Mouse (Mus musculus): ENCODE measurements around the gene Sh2d1b1. TPM values are rescaled to one million over a fixed set of nuclear protein-coding genes. Genes with fewer than 3 reads are reported as not detected.

The Sh2d1b1 gene
- polyA plus RNA-seq, 1 experiment from 2014 or later, result 0.26 TPM

GRCm38 (mm10) chr1:170292239-170292951, 15.3 kb downstream of the Sh2d1b1 start:
- Histone ChIP-seq H3K4me1 (ENCODE audit: control insufficient read depth, insufficient read depth, low read length) (no peaks in the 10 kb centered on the region), H3K27me3 (ENCODE audit: control insufficient read depth, insufficient read depth, low read length) (no peaks in the 10 kb centered on the region), H3K27ac (ENCODE audit: low read length) (no peak overlapping the region), H3K4me3 (ENCODE audit: low read length) (no peak overlapping the region), H3K9ac (ENCODE audit: low read length) (no peak overlapping the region), H3K36me3 (ENCODE audit: control insufficient read depth, insufficient read depth) (no peaks in the 10 kb centered on the region), H3K4me2 (ENCODE audit: low read depth, low read length) (no peak overlapping the region), H3K9me3 (replicated peaks; ENCODE audit: control insufficient read depth, low read length) (no peaks in the 10 kb centered on the region)
- WGBS, result 36% methylated on average over 9 of the region's 9 CpGs
- no peak; the same call in 1 of the 2 replicates for ATAC-seq (replicated peaks; ENCODE audit: extremely low read depth, insufficient read depth, low FRiP score)

GRCm38 (mm10) chr1:170293257-170293656, 16.1 kb downstream of the Sh2d1b1 start:
- H3K27me3 ChIP-seq (ENCODE audit: control insufficient read depth, insufficient read depth, low read length), result no peaks in the 10 kb centered on the region
- 70% methylated on average over 5 of the region's 5 CpGs for WGBS
- no peak overlapping the region for H3K4me2 ChIP-seq (ENCODE audit: low read depth, low read length)
- no peak overlapping the region for H3K9ac ChIP-seq (ENCODE audit: low read length)
- ATAC-seq (replicated peaks; ENCODE audit: extremely low read depth, insufficient read depth, low FRiP score), result no peak
- no peaks in the 10 kb centered on the region for H3K9me3 ChIP-seq (replicated peaks; ENCODE audit: control insufficient read depth, low read length)
- H3K27ac ChIP-seq (ENCODE audit: low read length), result no peak overlapping the region
- no peaks in the 10 kb centered on the region for H3K4me1 ChIP-seq (ENCODE audit: control insufficient read depth, insufficient read depth, low read length)
- no peaks in the 10 kb centered on the region for H3K36me3 ChIP-seq (ENCODE audit: control insufficient read depth, insufficient read depth)
- H3K4me3 ChIP-seq (ENCODE audit: low read length), result no peak overlapping the region

GRCm38 (mm10) chr1:170294786-170295570, 17.9 kb downstream of the Sh2d1b1 start:
- H3K9me3 ChIP-seq (replicated peaks; ENCODE audit: control insufficient read depth, low read length), result no peaks in the 10 kb centered on the region
- no peak for ATAC-seq (replicated peaks; ENCODE audit: extremely low read depth, insufficient read depth, low FRiP score)
- no peak overlapping the region for H3K9ac ChIP-seq (ENCODE audit: low read length)
- WGBS, result 60% methylated on average over 15 of the region's 15 CpGs
- no peak overlapping the region for H3K27ac ChIP-seq (ENCODE audit: low read length)
- no peak overlapping the region for H3K4me2 ChIP-seq (ENCODE audit: low read depth, low read length)
- no peak overlapping the region for H3K4me3 ChIP-seq (ENCODE audit: low read length)
- no peaks in the 10 kb centered on the region for H3K27me3 ChIP-seq (ENCODE audit: control insufficient read depth, insufficient read depth, low read length)
- no peaks in the 10 kb centered on the region for H3K4me1 ChIP-seq (ENCODE audit: control insufficient read depth, insufficient read depth, low read length)
- no peaks in the 10 kb centered on the region for H3K36me3 ChIP-seq (ENCODE audit: control insufficient read depth, insufficient read depth)

- Histone ChIP-seq H3K36me3 (ENCODE audit: control insufficient read depth, insufficient read depth) (peaks cover 4% of the 10 kb centered on the region; the same call in 1 of the 2 replicates), H3K4me2 (ENCODE audit: low read depth, low read length) (no peak overlapping the region), H3K27ac (ENCODE audit: low read length) (no peak overlapping the region), H3K27me3 (ENCODE audit: control insufficient read depth, insufficient read depth, low read length) (no peaks in the 10 kb centered on the region), H3K4me1 (ENCODE audit: control insufficient read depth, insufficient read depth, low read length) (no peaks in the 10 kb centered on the region), H3K4me3 (ENCODE audit: low read length) (no peak overlapping the region), H3K9me3 (replicated peaks; ENCODE audit: control insufficient read depth, low read length) (no peaks in the 10 kb centered on the region), H3K9ac (ENCODE audit: low read length) (no peak overlapping the region)
- WGBS, result 81% methylated on average over 4 of the region's 4 CpGs
- ATAC-seq (replicated peaks; ENCODE audit: extremely low read depth, insufficient read depth, low FRiP score), result no peak
These were observed 22.4 kb downstream of the Sh2d1b1 start for GRCm38 (mm10) chr1:170299496-170299895.

GRCm38 (mm10) chr1:170301686-170302085, 24.6 kb downstream of the Sh2d1b1 start:
- no peaks in the 10 kb centered on the region for H3K9me3 ChIP-seq (replicated peaks; ENCODE audit: control insufficient read depth, low read length)
- H3K9ac ChIP-seq (ENCODE audit: low read length), result no peak overlapping the region
- H3K27ac ChIP-seq (ENCODE audit: low read length), result no peak overlapping the region
- peaks cover 7% of the 10 kb centered on the region for H3K36me3 ChIP-seq (ENCODE audit: control insufficient read depth, insufficient read depth)
- WGBS, result 91% methylated on average over 9 of the region's 9 CpGs
- no peaks in the 10 kb centered on the region for H3K27me3 ChIP-seq (ENCODE audit: control insufficient read depth, insufficient read depth, low read length)
- ATAC-seq (replicated peaks; ENCODE audit: extremely low read depth, insufficient read depth, low FRiP score), result no peak
- no peaks in the 10 kb centered on the region for H3K4me1 ChIP-seq (ENCODE audit: control insufficient read depth, insufficient read depth, low read length)
- no peak overlapping the region for H3K4me2 ChIP-seq (ENCODE audit: low read depth, low read length)
- H3K4me3 ChIP-seq (ENCODE audit: low read length), result no peak overlapping the region

GRCm38 (mm10) chr1:170302456-170302855, 25.3 kb downstream of the Sh2d1b1 start:
- Histone ChIP-seq H3K9ac (ENCODE audit: low read length) (no peak overlapping the region), H3K27me3 (ENCODE audit: control insufficient read depth, insufficient read depth, low read length) (no peaks in the 10 kb centered on the region), H3K4me1 (ENCODE audit: control insufficient read depth, insufficient read depth, low read length) (no peaks in the 10 kb centered on the region), H3K27ac (ENCODE audit: low read length) (no peak overlapping the region), H3K4me3 (ENCODE audit: low read length) (no peak overlapping the region), H3K4me2 (ENCODE audit: low read depth, low read length) (no peak overlapping the region), H3K36me3 (ENCODE audit: control insufficient read depth, insufficient read depth) (peaks cover 7% of the 10 kb centered on the region), H3K9me3 (replicated peaks; ENCODE audit: control insufficient read depth, low read length) (no peaks in the 10 kb centered on the region)
- no peak for ATAC-seq (replicated peaks; ENCODE audit: extremely low read depth, insufficient read depth, low FRiP score)
- WGBS, result 84% methylated on average over 6 of the region's 6 CpGs

GRCm38 (mm10) chr1:170303103-170303502, 26.0 kb downstream of the Sh2d1b1 start:
- Histone ChIP-seq H3K9ac (ENCODE audit: low read length) (no peak overlapping the region), H3K27ac (ENCODE audit: low read length) (no peak overlapping the region), H3K4me2 (ENCODE audit: low read depth, low read length) (no peak overlapping the region), H3K27me3 (ENCODE audit: control insufficient read depth, insufficient read depth, low read length) (no peaks in the 10 kb centered on the region), H3K4me1 (ENCODE audit: control insufficient read depth, insufficient read depth, low read length) (no peaks in the 10 kb centered on the region), H3K4me3 (ENCODE audit: low read length) (no peak overlapping the region), H3K9me3 (replicated peaks; ENCODE audit: control insufficient read depth, low read length) (no peaks in the 10 kb centered on the region), H3K36me3 (ENCODE audit: control insufficient read depth, insufficient read depth) (peaks cover 7% of the 10 kb centered on the region)
- 67% methylated on average over 6 of the region's 6 CpGs for WGBS
- no peak for ATAC-seq (replicated peaks; ENCODE audit: extremely low read depth, insufficient read depth, low FRiP score)

- Histone ChIP-seq H3K4me3 (ENCODE audit: low read length) (no peak overlapping the region), H3K9ac (ENCODE audit: low read length) (no peak overlapping the region), H3K9me3 (replicated peaks; ENCODE audit: control insufficient read depth, low read length) (no peaks in the 10 kb centered on the region), H3K4me2 (ENCODE audit: low read depth, low read length) (no peak overlapping the region), H3K36me3 (ENCODE audit: control insufficient read depth, insufficient read depth) (peaks cover 7% of the 10 kb centered on the region), H3K4me1 (ENCODE audit: control insufficient read depth, insufficient read depth, low read length) (no peaks in the 10 kb centered on the region), H3K27me3 (ENCODE audit: control insufficient read depth, insufficient read depth, low read length) (no peaks in the 10 kb centered on the region), H3K27ac (ENCODE audit: low read length) (no peak overlapping the region)
- 78% methylated on average over 10 of the region's 10 CpGs for WGBS
- no peak for ATAC-seq (replicated peaks; ENCODE audit: extremely low read depth, insufficient read depth, low FRiP score)
These were observed 27.9 kb downstream of the Sh2d1b1 start for GRCm38 (mm10) chr1:170305002-170305401.

GRCm38 (mm10) chr1:170306232-170306631, 29.1 kb downstream of the Sh2d1b1 start, which contains the start of gene Gm7694:
TSS of gene Gm7694 (minus strand) at chr1:170306332.
- H3K9me3 ChIP-seq (replicated peaks; ENCODE audit: control insufficient read depth, low read length), result no peaks in the 10 kb centered on the region
- H3K4me1 ChIP-seq (ENCODE audit: control insufficient read depth, insufficient read depth, low read length), result no peaks in the 10 kb centered on the region
- H3K4me3 ChIP-seq (ENCODE audit: low read length), result no peak within 1 kb of the TSS
- no peaks in the 10 kb centered on the region for H3K27me3 ChIP-seq (ENCODE audit: control insufficient read depth, insufficient read depth, low read length)
- H3K27ac ChIP-seq (ENCODE audit: low read length), result no peak within 1 kb of the TSS
- ATAC-seq (replicated peaks; ENCODE audit: extremely low read depth, insufficient read depth, low FRiP score), result no peak
- 95% methylated on average over 4 of the region's 4 CpGs for WGBS
- no peak within 1 kb of the TSS for H3K9ac ChIP-seq (ENCODE audit: low read length)
- H3K36me3 ChIP-seq (ENCODE audit: control insufficient read depth, insufficient read depth), result peaks cover 3% of the 10 kb centered on the region; the same call in 1 of the 2 replicates
- no peak within 1 kb of the TSS for H3K4me2 ChIP-seq (ENCODE audit: low read depth, low read length)

All from heart, embryonic 16.5 days (tissue).